Mouse (Mus musculus): ENCODE data around the gene Rap1gap2. TPM values are rescaled to one million over a fixed set of nuclear protein-coding genes. Genes with fewer than 3 reads are reported as not detected.

Rap1gap2 gene
- polyA plus RNA-seq, 1 experiment from 2014 or later = 0.88 TPM

GRCm38 (mm10) chr11:74445591-74445990 lies 165.1 kb downstream of the Rap1gap2 start:
- DNase-seq (ENCODE audit: low spot score) = no peak
- no peak overlapping the region for H3K27ac ChIP-seq (replicated peaks)
- no peaks in the 10 kb centered on the region; the same call in 1 of the 2 replicates for H3K9me3 ChIP-seq (replicated peaks)
- H3K27me3 ChIP-seq (ENCODE audit: low read depth, poor library complexity, severe bottlenecking) = no peaks in the 10 kb centered on the region
- H3K4me3 ChIP-seq = no peak overlapping the region
- no peaks in the 10 kb centered on the region for H3K4me1 ChIP-seq
- 81% methylated on average over 3 of the region's 3 CpGs for WGBS
- no peaks in the 10 kb centered on the region for H3K36me3 ChIP-seq

DNA sequence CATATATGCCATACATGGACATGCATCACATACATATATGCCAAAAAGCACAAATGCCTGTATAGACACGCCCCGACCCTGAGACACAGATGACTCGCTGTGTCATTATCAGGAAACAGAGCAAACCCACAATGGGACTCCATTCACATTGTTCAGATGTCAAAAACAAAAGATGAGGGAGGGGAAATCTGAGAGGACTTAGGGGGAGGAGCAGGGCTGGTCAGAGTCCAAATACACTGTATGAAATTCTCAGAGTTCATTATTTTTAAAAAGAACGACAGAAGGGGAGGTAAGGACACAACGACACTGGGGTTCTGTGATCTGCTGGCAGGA lies 166.8 kb downstream of the Rap1gap2 start:
- 89% methylated on average over 5 of the region's 5 CpGs for WGBS

DNA sequence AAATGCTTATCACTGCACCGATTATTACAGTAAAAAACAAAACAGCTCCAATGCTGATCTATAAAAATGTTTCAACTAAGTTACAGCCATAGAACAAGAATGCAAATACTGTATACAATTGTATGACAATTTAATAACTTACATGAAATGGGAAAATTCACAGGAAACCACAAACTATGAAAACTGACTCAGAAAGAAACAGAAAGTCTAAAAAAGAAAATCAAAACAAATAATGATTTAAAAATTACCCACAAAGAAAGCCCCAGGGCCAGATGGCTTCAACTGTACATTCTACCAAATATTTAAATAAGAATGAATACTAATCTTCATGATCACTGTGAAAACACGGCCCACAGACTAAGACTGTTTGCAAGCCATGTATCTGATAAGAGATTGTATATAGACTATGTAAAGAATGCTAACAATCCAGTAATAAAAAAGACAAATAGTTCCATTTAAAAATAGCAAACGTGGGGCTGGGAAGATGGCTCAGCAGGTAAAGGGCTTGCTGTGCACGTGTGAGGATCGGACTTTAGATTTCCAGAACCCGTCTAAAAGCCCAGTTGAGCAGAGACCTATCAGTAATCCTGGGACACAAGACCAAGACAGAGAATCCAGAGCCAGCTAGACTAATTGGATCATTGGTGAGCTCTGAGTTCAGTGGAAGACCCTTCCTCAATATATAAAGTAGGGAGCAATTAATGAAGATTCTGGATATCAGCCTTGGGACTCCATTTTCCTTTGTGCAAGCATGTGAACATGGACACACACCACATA lies 167.4 kb downstream of the Rap1gap2 start:
- Histone ChIP-seq H3K36me3 (no peaks in the 10 kb centered on the region), H3K4me1 (no peaks in the 10 kb centered on the region), H3K4me3 (no peak overlapping the region), H3K27ac (replicated peaks) (no peak overlapping the region), H3K9me3 (replicated peaks) (no peaks in the 10 kb centered on the region; the same call in 1 of the 2 replicates), H3K27me3 (ENCODE audit: low read depth, poor library complexity, severe bottlenecking) (no peaks in the 10 kb centered on the region)
- DNase-seq (ENCODE audit: low spot score) = no peak
- WGBS = 89% methylated on average over 6 of the region's 6 CpGs

More for the DNA sequence above, 166.8 kb downstream of the Rap1gap2 start:
- DNase-seq (ENCODE audit: low spot score) = no peak
- H3K4me3 ChIP-seq = no peak overlapping the region
- no peaks in the 10 kb centered on the region for H3K4me1 ChIP-seq
- H3K36me3 ChIP-seq = no peaks in the 10 kb centered on the region
- no peak overlapping the region for H3K27ac ChIP-seq (replicated peaks)
- H3K27me3 ChIP-seq (ENCODE audit: low read depth, poor library complexity, severe bottlenecking) = no peaks in the 10 kb centered on the region
- no peaks in the 10 kb centered on the region; the same call in 1 of the 2 replicates for H3K9me3 ChIP-seq (replicated peaks)

DNA sequence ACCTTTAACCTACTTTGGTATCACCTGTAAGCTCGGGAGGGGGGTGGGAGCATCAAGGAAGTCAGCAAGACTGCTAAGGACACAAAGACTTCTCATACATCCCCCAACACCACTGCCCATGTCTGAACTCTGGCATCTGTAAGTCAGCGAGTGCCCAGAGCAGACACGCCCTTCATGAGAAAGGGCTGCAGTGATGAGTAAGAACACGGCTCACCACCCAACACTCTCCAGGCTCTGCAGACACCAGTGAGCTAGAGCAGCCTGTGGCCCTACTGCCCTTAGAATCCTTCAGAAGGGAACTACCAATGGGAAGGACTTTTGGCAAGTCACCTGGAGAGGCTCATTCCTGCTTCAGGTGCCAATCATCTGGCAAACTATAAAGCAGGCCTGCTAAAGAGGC lies 168.3 kb downstream of the Rap1gap2 start:
- Histone ChIP-seq H3K36me3 (no peaks in the 10 kb centered on the region), H3K27me3 (ENCODE audit: low read depth, poor library complexity, severe bottlenecking) (no peaks in the 10 kb centered on the region), H3K9me3 (replicated peaks) (no peaks in the 10 kb centered on the region; the same call in 1 of the 2 replicates), H3K4me1 (no peaks in the 10 kb centered on the region), H3K4me3 (no peak overlapping the region), H3K27ac (replicated peaks) (no peak overlapping the region)
- no peak for DNase-seq (ENCODE audit: low spot score)
- 86% methylated on average over 4 of the region's 4 CpGs for WGBS

DNA sequence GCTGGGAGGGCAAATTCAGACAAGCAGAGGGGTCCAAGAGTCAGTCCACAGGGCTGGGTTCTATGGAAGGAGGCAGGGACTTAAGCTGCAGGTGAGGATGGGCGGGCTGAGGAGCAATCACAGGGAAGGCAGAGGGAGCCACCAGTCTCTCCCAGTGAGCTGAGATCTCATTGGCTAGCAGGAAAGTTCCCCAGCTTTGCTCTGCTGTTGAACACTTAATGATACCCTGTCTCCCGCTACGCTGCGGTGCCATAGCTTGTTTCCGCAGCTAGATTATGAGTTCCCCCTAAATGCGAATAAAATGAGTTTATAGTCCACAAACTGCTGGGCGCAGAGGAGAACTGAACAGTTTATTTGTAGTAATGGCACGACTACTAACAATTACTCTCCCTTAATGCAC lies 170.6 kb downstream of the Rap1gap2 start:
- Histone ChIP-seq H3K4me1 (no peaks in the 10 kb centered on the region), H3K27ac (replicated peaks) (no peak overlapping the region)

GRCm38 (mm10) chr11:74439202-74439601 lies 171.5 kb downstream of the Rap1gap2 start:
- Histone ChIP-seq H3K4me3 (no peak overlapping the region), H3K9me3 (replicated peaks) (no peaks in the 10 kb centered on the region), H3K27me3 (ENCODE audit: low read depth, poor library complexity, severe bottlenecking) (no peaks in the 10 kb centered on the region), H3K27ac (replicated peaks) (no peak overlapping the region), H3K36me3 (no peaks in the 10 kb centered on the region), H3K4me1 (no peaks in the 10 kb centered on the region)
- DNase-seq (ENCODE audit: low spot score) = no peak
- 75% methylated on average over 6 of the region's 6 CpGs for WGBS

More for the DNA sequence above, 170.6 kb downstream of the Rap1gap2 start:
- DNase-seq (ENCODE audit: low spot score) = no peak
- WGBS = 81% methylated on average over 8 of the region's 8 CpGs
- Histone ChIP-seq H3K9me3 (replicated peaks) (no peaks in the 10 kb centered on the region; the same call in 1 of the 2 replicates), H3K27me3 (ENCODE audit: low read depth, poor library complexity, severe bottlenecking) (no peaks in the 10 kb centered on the region), H3K4me3 (no peak overlapping the region), H3K36me3 (no peaks in the 10 kb centered on the region)

- Histone ChIP-seq H3K27me3 (ENCODE audit: low read depth, poor library complexity, severe bottlenecking) (no peaks in the 10 kb centered on the region), H3K4me3 (no peak overlapping the region), H3K36me3 (no peaks in the 10 kb centered on the region), H3K9me3 (replicated peaks) (no peaks in the 10 kb centered on the region), H3K4me1 (no peaks in the 10 kb centered on the region), H3K27ac (replicated peaks) (no peak overlapping the region)
- WGBS = 94% methylated on average over 4 of the region's 4 CpGs
- no peak for DNase-seq (ENCODE audit: low spot score)
These were observed 172.5 kb downstream of the Rap1gap2 start for GRCm38 (mm10) chr11:74438249-74438648.

DNA sequence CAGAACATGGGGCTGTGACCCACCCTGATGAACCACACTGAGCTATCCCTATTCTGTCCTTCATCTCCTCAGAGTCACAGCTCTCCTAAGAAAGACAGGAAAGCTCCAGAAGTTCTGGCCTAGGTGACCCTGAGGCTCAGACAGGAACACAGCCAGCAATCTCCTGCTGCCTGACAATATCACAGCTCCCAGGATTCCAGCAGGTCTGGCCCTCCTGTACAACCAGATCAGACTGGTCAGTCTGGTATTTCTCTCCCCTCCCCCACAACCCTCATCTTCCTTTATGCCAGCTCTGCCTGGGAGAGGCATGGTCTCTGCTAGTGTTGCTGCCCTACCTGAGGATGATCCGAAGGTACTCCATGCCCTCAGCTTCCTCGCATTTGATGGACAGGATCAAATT lies 175.3 kb downstream of the Rap1gap2 start:
- Histone ChIP-seq H3K9me3 (replicated peaks) (no peaks in the 10 kb centered on the region), H3K4me1 (peaks cover under 1% of the 10 kb centered on the region), H3K36me3 (no peaks in the 10 kb centered on the region), H3K27me3 (ENCODE audit: low read depth, poor library complexity, severe bottlenecking) (no peaks in the 10 kb centered on the region), H3K27ac (replicated peaks) (no peak overlapping the region), H3K4me3 (no peak overlapping the region)
- WGBS = 93% methylated on average over 2 of the region's 2 CpGs
- DNase-seq (ENCODE audit: low spot score) = no peak

DNA sequence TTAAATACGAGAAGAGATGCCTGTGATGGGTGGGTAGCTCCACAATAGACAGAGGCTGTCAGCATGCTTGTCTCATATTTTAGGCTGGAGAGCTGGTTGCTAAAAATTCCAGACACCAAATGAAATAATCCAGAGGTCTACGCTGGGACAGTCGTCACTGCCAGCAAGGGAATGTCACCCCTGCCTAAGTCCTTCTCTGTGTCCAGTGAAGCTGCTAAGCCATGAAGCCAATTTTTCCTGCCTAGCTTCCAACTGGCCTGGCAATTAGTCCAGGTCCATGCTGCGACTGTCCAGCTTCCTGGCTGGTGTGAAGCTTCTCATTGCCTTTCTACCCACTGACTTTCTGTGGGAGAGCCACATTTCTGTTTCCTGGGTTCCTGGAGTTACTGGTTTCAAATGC lies 177.7 kb downstream of the Rap1gap2 start:
- Histone ChIP-seq H3K27me3 (ENCODE audit: low read depth, poor library complexity, severe bottlenecking) (no peaks in the 10 kb centered on the region), H3K4me1 (peaks cover 20% of the 10 kb centered on the region), H3K4me3 (no peak overlapping the region), H3K9me3 (replicated peaks) (no peaks in the 10 kb centered on the region), H3K27ac (replicated peaks) (no peak overlapping the region), H3K36me3 (no peaks in the 10 kb centered on the region)
- no peak for DNase-seq (ENCODE audit: low spot score)
- 83% methylated on average over 4 of the region's 4 CpGs for WGBS

DNA sequence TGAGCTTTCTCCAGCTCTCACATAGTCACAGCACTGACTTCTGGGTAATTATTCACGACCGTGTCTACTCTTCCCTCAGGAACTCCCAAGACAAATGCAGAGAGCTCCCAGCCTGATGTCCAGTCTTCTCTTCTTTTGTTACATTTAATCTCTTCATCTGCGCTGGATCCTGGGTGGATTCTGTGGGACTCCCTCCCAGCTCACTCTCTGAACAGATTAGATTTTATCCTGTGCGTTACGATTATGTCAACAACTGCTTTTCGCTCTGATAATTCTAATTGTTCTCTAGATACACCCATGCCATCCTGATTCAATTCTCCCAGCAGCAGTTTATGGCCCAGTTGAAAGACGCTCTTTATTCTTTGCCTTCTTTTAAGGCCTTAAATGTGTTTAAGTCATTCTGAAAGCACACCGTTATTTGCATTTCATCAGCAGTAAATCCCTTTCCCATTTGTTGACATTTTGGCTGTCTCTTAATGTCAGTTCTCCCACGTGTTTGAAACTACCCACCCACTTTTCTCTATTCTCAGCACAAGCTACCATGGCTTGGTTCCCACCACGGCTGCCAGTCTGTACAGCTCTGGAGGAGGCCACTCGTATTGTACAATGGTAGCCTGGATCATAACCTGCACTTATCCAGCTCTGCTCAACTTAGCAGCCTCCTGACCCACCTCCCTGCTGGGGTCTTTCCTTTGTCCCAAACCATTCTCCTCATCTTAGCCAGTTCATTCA lies 180.8 kb downstream of the Rap1gap2 start:
- H3K9me3 ChIP-seq (replicated peaks) = no peaks in the 10 kb centered on the region
- no peaks in the 10 kb centered on the region for H3K27me3 ChIP-seq (ENCODE audit: low read depth, poor library complexity, severe bottlenecking)
- H3K27ac ChIP-seq (replicated peaks) = no peak overlapping the region
- H3K4me1 ChIP-seq = peaks cover 20% of the 10 kb centered on the region
- H3K4me3 ChIP-seq = no peak overlapping the region
- no peaks in the 10 kb centered on the region for H3K36me3 ChIP-seq
- no peak for DNase-seq (ENCODE audit: low spot score)
- WGBS = 44% methylated on average over 11 of the region's 11 CpGs

GRCm38 (mm10) chr11:74426306-74426705 lies 184.4 kb downstream of the Rap1gap2 start:
- Histone ChIP-seq H3K27ac (replicated peaks) (no peak overlapping the region), H3K27me3 (ENCODE audit: low read depth, poor library complexity, severe bottlenecking) (no peaks in the 10 kb centered on the region), H3K4me3 (no peak overlapping the region), H3K36me3 (no peaks in the 10 kb centered on the region), H3K4me1 (peaks cover 20% of the 10 kb centered on the region), H3K9me3 (replicated peaks) (no peaks in the 10 kb centered on the region)
- WGBS = 91% methylated on average over 5 of the region's 5 CpGs
- DNase-seq (ENCODE audit: low spot score) = no peak

DNA sequence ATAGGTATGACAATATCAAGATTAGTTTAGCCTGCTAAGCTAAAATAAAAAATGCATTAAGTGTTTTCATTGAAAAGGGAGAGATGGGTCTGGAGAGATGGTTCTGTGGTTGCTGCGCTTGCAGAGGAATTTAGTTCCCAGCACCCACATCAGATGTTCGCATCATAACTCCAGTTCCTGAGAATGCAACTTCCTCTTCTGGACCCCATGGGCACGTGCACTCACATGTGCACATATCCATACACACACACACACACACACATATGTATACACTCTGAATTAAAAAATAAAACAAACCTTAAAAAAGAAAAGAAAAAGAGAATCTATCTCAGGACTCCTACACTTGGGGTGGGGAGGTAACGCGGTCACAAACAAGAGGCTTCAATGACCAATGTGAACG lies 188.7 kb downstream of the Rap1gap2 start:
- Histone ChIP-seq H3K27ac (replicated peaks) (no peak overlapping the region), H3K9me3 (replicated peaks) (no peaks in the 10 kb centered on the region), H3K27me3 (ENCODE audit: low read depth, poor library complexity, severe bottlenecking) (no peaks in the 10 kb centered on the region), H3K4me3 (no peak overlapping the region), H3K4me1 (no peaks in the 10 kb centered on the region), H3K36me3 (no peaks in the 10 kb centered on the region)
- 91% methylated on average over 6 of the region's 6 CpGs for WGBS
- no peak for DNase-seq (ENCODE audit: low spot score)

DNA sequence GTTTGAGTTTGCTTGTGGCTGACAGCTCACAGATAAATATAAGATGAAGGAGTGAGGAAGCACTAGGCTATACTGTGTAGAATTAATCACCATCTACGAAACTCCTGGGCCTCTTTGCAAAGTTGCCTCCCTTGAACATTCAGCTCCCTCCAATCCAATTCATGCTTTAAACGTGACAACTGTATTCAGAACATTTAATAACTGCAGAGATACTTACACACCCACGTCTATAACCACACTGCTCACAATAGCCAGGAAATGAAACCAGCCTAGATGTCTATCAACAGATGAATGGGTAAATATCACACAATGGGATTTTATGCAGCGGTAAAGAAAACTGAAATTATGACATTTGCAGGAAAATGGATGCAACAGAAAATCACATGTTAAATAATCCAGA lies 189.6 kb downstream of the Rap1gap2 start:
- 83% methylated on average over 4 of the region's 4 CpGs for WGBS
- Histone ChIP-seq H3K4me1 (no peaks in the 10 kb centered on the region), H3K27ac (replicated peaks) (no peak overlapping the region), H3K4me3 (no peak overlapping the region), H3K27me3 (ENCODE audit: low read depth, poor library complexity, severe bottlenecking) (no peaks in the 10 kb centered on the region), H3K36me3 (no peaks in the 10 kb centered on the region), H3K9me3 (replicated peaks) (no peaks in the 10 kb centered on the region)
- DNase-seq (ENCODE audit: low spot score) = no peak

All from midbrain, embryonic 10.5 days (tissue).